Mouse (Mus musculus): ENCODE measurements at regions not wholly inside any gene's neighbourhood (a gene's known extent, or its start where the extent isn't known, plus 50 kb on each side); places are given as distances from the start of the nearest gene placed in this dataset.
"Not testable (repeated sequence)": the region's sequence is repeated elsewhere in the genome, so short reads cannot be mapped to it uniquely, and the experiment has no call there.

DNA sequence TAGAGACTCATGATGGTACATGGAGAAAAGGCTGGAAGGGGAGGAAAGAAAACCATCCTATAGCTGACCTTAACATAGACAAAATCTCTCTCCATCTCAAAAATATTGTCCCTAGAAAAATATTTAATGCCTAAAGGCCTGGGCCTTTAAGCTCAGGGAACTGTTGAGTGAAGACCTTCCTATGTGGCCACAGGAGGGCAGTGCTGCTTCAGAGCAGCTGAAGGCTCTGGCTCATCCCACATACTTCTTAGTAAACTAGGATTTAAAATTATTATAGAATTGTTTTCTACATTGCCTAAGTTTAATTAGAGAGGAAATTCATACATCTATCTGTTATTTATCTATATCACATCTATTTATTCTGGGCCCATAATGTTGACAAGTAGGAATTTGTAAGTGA is 706.5 kb downstream of the Dad1 start:
- TF ChIP-seq CTCF (IDR thresholded peaks at IDR 0.05; ENCODE audit: low read depth): 0 out of 2 replicates have a peak, but pooled peaks have one; percentile 2
- TF ChIP-seq EP300 (IDR thresholded peaks at IDR 0.05; ENCODE audit: low read depth): not testable (repeated sequence)

All from heart, postnatal 0 days (tissue).